Mouse (Mus musculus) midbrain, embryonic 16.5 days (tissue): ENCODE results near the gene Parp11. TPM values are rescaled to one million over a fixed set of nuclear protein-coding genes. Genes with fewer than 3 reads are reported as not detected.

ENCODE experiments used
- ATAC-seq: fragments of 200-750 bp; cut with Nextera tagmentation; 2 replicates; pipeline ENCODE4 v1.8.0; 2017; ENCODE audit warnings: moderate TSS enrichment
- H3K27ac ChIP-seq: fragments of 300-500 bp; sonication (generic); 2 replicates; pipeline ENCODE4 v1.5.1; 2014; ENCODE audit warnings: mild to moderate bottlenecking, low read length, mixed read lengths
- H3K27me3 ChIP-seq: fragments of 300-500 bp; sonication (generic); 2 replicates; pipeline ENCODE4 v1.6.1; 2014; ENCODE audit warnings: low read depth, low read length, mixed read lengths; ENCODE audit not compliant: control insufficient read depth, insufficient read depth
- H3K36me3 ChIP-seq: fragments of 300-500 bp; sonication (generic); 2 replicates; pipeline ENCODE4 v1.6.1; 2014; ENCODE audit warnings: mild to moderate bottlenecking, low read length, moderate library complexity, mixed read lengths; ENCODE audit not compliant: control insufficient read depth, insufficient read depth
- H3K4me1 ChIP-seq: fragments of 300-500 bp; sonication (generic); 2 replicates; pipeline ENCODE4 v1.6.1; 2014; ENCODE audit warnings: mild to moderate bottlenecking, low read length, mixed read lengths; ENCODE audit not compliant: control insufficient read depth, insufficient read depth
- H3K4me2 ChIP-seq: fragments of 300-500 bp; sonication (generic); 2 replicates; pipeline ENCODE4 v1.6.1; 2014; ENCODE audit warnings: mild to moderate bottlenecking, low read length, mixed read lengths
- H3K4me3 ChIP-seq: fragments of 300-500 bp; sonication (generic); 2 replicates; pipeline ENCODE4 v1.5.1; 2014; ENCODE audit warnings: low read depth, mild to moderate bottlenecking, low read length, moderate library complexity, mixed read lengths
- H3K9ac ChIP-seq: fragments of 300-500 bp; sonication (generic); 2 replicates; pipeline ENCODE4 v1.6.1; 2014; ENCODE audit warnings: low read depth, low read length, mixed read lengths
- H3K9me3 ChIP-seq: fragments of 300-500 bp; sonication (generic); replicated peaks from 2 replicates; pipeline ENCODE4 v1.6.1; 2014; ENCODE audit warnings: mild to moderate bottlenecking, low read length, mixed read lengths; ENCODE audit not compliant: control insufficient read depth, poor library complexity, severe bottlenecking
- WGBS: fragments of 180-500 bp; shearing (Covaris S2); extraction: QIAGEN DNeasy Blood & Tissue Kit; methylation state at CpG from one replicate; pipeline ENCODE4 v1.1.7; 2014; 5-methylcytosine and 5-hydroxymethylcytosine counted together
- polyA plus RNA-seq: library from polyadenylated mRNA; unstranded; fragments of >200 nt; fragmentation: Nextera tagmentation; extraction: Ambion mirVana; gene quantifications from 2 replicates; pipeline ENCODE4 v1.2.1, GENCODE M21; 2015

Gene Parp11
- polyA plus RNA-seq, 1 experiment from 2014 or later, result 90.5 TPM

DNA sequence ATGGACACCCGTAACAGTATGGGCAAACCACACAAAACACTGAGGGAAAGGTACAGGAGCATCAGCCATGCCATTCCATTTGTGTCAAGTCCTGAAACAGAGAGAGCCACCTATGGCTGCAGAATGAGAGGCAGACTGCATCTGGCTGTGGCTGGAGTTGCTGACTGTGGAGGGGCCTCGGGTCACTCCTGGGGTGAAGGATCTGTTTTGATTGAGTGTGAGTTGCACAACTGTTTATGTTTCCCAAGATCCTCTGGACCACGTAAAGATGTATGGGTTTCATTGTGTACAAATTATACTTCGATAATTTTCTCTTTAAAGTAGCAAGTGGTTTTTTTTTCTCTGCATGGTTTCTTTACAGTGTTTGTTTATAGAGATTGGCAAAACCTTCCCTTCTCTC lies 93.9 kb downstream of the Parp11 start:
- H3K36me3 ChIP-seq, result no peaks in the 10 kb centered on the region
- 80% methylated on average over 4 of the region's 4 CpGs for WGBS
- H3K27ac ChIP-seq, result no peak overlapping the region
- no peak overlapping the region for H3K4me3 ChIP-seq
- ATAC-seq, result no peak
- H3K9ac ChIP-seq, result no peak overlapping the region
- no peaks in the 10 kb centered on the region for H3K4me1 ChIP-seq
- H3K9me3 ChIP-seq, result no peaks in the 10 kb centered on the region
- no peak overlapping the region for H3K4me2 ChIP-seq
- H3K27me3 ChIP-seq, result no peaks in the 10 kb centered on the region

DNA sequence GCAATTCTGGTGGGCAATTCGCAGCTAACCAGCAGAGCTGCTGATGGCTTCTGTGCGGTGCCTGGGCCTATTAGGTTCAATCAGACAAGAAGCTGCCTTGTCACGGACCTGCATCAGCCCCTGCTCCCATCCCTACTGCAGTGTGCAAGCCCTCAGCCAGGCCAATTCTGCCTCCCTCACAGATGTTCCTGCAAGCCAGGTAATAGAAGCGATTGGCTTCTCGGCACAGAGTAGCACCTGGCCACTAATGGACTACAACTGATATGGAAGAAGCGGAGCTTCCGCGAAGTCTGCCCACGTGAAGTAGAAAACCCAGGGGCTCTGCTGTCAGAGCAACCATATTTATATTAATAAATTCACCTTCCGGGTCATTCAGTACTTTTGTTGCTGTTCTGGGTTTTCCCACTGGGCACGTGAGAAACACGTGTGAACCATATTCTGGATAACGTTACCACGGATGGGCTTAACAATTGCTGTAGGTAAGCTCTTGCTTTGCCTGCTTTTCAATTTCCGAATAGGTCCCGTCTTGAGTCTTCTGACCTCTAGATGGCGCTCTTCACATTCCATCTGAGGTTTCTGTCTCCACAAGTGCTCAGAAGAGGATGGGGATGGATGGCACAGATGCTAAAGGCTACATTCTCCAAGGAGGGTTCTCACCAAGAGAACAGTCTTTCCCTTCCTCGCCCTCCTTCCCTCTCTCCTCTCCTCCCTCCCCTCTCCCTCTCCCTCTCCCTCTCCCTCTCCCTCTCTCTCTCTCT lies 95.2 kb downstream of the Parp11 start:
- peak; percentile 84 for ATAC-seq

More for the DNA sequence above, 95.2 kb downstream of the Parp11 start:
- H3K9ac ChIP-seq, result no peak overlapping the region
- no peak overlapping the region for H3K27ac ChIP-seq
- WGBS, result 30% methylated on average over 18 of the region's 18 CpGs
- no peak overlapping the region for H3K4me2 ChIP-seq
- H3K27me3 ChIP-seq, result no peaks in the 10 kb centered on the region
- H3K36me3 ChIP-seq, result no peaks in the 10 kb centered on the region
- no peaks in the 10 kb centered on the region for H3K4me1 ChIP-seq
- no peak overlapping the region for H3K4me3 ChIP-seq
- no peaks in the 10 kb centered on the region for H3K9me3 ChIP-seq

Other genes starting within 250 kb of the Parp11 start
- gene Cracr2a, start 114.5 kb downstream of the Parp11 start, polyA plus RNA-seq, result 0.45 and 0.89 TPM in 2 replicates